Mouse (Mus musculus) heart, postnatal 36 days (tissue): ENCODE measurements around the gene Mfsd1. TPM values are rescaled to one million over a fixed set of nuclear protein-coding genes. Genes with fewer than 3 reads are reported as not detected.
A peak's percentile ranks its signal among the peaks of the same experiment; 100 is the strongest.

ENCODE experiments used
- DNase-seq, 2 experiments: peaks; one replicate each; pipeline ENCODE4 v3.0.0; 2021 to 2022
- intact Hi-C: fragments of 180-260 bp; cut with DNase I; formaldehyde crosslinking; loops from one replicate; pipeline ENCODE4 v1.15.1; 2025
- total RNA-seq, 2 experiments: library from RNA; stranded (reverse); gene quantifications; 2 replicates each; pipeline ENCODE4 v1.2.3; 2021

The Mfsd1 gene
- total RNA-seq: 10 to 100 TPM; 29.5 to 32.0 TPM

DNA sequence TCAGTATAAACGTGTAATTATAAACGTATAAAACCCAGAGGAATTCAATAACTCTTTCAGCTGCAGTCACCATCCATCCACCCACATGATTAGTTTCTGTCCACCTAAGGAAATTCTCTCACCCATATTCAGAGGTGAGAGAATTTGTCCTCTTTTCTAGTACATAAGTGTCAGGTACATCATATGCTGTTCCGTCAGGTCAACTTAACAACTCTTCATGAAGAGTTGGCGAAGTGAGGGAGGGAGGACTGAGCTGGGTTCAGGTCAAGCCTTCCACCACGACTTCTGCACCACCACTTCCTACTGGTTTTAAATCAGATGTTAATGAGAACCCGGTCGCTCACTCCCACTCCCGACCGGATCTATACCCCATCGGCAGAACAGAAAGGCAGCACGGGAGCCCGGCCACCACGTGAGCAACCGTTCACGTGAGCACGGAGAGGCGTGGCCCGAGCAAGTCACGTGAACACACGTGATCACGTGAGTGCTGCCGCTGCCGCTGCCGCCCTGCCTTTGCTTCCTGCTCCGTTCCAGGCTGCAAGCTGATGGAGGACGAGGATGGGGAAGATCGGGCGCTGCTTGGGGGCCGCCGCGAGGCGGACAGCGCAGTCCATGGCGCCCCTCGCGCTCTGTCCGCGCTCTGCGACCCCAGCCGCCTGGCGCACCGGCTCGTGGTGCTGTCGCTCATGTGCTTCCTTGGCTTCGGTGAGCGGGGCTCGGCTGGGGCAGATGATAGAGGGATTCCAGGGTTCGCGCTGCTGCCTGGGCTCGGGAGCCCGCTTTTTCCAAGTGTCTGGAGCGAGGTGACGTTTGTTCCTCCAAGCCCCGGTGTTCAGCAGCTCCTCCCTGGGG, at the start of gene Mfsd1:
Mfsd1 (plus strand) TSS at position 469 of the 852 bp plus-strand sequence.
- DNase-seq: peak; percentile 83
- intact Hi-C loops: loop anchor here (5.0 to 10.0 kb wide), 2 partner anchors 150 to 598 kb away; partner anchors contain the start of genes Gfm1, Rsrc1 and Shox2

DNA sequence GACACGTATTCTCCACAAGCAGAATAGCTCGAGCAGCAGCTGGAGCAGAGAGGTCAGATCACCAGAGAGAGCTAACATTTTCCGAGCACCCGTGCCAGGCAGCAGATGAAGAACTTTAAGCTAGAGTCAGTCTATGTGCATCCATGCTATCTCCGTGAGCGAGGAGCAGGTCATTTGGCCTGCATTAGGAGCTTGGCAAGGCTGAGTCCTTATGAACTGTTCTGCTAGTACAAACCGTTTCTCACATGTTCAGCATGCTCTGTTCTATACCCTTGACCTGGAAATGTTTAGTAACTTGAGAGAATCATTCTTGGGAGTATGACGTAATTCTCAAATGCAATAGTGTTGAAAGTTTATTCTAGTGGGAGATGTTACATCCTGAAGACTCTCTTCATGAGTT, 38.9 kb upstream of the Mfsd1 start:
- intact Hi-C loops: no loop called here
- no peak for DNase-seq

DNA sequence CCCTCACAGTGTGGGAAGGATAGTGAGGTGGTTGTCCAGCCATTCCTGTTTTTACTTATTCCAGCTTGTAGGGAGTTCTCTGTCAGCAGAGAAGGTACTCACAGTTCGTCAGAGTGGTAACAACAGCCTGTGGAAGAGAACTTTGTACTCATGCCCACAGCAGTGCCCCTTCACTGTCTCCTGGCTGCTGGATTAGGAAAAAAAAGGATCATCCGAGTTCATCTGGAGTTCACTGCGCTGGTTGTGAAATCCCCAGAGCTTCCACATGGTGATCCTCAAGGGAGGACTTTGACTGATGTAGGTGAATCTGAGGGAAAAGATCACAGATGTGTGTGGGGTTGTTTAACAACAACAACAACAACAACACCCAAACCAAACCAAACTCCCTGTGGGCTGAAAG, 31.3 kb upstream of the Mfsd1 start:
- intact Hi-C loops: no loop called here

DNA sequence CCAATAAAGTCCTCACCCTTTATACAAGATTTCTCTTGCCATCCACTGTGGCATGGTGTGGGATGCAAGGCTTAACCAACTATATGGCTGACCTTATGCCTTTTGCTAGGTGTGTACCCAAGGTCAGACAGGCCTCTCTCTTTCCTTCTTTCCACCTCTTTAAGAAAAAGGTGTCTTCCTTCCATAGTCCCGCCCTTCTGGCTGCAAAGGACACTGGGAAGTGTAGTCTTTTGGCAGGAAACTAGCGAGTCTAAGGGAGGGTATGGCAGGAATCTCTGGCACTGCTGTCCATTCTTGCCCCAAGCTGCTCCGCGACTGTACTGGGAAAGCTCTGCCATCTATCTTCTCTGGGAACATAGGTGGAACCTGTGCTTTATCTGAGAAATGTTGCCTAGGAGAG, 29.3 kb upstream of the Mfsd1 start:
- no peak for DNase-seq
- intact Hi-C loops: no loop called here

More for the DNA sequence above, 31.3 kb upstream of the Mfsd1 start:
- no peak for DNase-seq

DNA sequence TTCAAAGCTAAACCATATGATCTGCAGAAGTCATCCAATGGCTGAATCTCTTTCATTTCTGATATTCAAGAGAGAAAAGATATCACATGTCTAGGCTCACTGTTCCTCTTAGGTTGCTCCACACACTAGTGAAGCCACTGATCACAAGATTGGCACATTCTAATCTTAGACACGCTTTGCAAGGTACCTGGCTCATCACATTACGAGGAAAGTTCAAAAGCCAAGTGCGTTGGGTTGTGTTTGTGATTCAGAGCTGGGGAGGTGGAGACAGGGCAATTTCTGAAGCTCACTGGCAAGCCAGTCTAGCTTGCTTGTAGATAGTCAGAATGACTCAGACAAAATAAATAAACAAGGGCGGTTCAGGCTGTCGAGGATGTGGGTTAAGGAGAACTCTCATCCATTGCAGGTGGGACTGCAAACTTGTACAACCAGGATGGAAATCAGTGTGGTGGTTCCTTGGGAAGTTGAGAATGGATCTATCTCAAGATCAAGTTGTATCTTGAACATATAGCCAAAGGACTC, 28.6 kb upstream of the Mfsd1 start:
- intact Hi-C loops: no loop called here
- no peak for DNase-seq

DNA sequence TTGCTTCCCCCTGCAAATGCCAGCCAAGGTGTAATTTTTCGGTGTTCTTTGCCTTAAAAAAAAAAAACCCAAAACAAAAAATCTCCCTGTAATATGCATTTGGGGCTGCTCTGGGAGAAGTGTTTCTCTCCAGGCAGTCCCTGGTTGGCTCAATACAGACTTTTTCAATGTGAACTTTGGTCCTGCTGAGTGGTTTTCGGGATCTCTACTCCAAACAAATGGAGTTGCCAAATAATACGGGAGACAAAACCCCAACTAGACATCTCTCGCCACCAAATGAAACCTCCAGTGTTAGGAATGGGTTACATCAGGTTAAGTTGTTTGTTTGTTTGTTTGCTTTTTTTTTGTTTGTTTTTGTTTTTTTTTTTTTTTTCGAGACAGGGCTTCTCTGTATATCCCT, 27.3 kb upstream of the Mfsd1 start:
- no peak for DNase-seq
- intact Hi-C loops: no loop called here

DNA sequence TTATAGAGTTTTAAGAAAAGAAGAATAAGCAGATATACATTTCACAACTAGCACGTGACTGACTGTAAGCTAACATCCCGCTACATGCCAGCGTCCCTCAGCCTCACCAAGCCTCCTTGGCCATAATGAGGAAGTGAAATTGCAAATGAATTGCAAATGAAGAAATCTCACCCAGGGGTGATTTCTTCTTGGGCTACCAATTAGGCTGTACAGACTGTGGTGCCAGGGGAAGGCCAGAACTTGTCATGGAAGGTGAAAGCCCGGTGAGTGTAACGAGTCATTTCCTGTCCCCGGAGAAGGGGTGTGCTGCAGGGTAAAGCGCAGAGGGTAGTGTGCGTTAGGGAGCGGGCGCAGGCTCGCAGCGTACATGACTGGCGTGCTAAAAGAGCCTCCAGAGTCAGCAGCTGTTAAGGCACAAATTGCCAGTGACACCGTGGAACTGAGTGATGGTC, 25.3 kb upstream of the Mfsd1 start:
- intact Hi-C loops: no loop called here
- DNase-seq: peak in 1 of 2 experiments; percentile 6

DNA sequence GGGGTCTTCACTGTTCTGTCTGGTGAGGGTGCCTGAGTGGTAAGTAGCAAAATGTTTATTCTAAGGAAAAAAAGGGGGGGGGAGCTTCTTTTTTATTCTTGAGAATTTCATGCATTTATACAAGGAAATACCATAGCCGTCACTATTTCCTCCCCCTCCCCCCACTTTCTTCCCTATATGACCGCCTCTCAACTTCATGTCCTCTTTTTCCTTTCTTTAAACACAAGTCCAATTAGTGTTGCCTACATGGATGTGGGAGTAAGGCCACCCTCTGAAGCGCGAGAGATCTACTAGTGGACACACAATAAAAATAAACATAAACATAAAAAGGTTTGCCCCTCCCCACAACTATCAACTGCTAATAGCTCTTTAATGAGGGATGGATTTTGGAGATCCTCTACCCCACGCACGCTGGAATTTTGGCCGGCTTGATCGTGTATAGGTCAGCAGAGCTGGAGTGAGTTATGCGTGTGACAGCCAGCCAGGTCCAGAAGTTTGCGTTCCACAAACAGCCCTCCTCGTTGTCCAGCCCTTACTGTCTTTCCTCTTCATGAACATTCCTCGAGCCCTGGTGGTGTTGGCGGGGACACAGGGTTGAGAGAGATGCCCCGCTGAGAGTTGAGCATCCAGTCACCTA, 24.7 kb upstream of the Mfsd1 start:
- DNase-seq: no peak
- intact Hi-C loops: no loop called here

DNA sequence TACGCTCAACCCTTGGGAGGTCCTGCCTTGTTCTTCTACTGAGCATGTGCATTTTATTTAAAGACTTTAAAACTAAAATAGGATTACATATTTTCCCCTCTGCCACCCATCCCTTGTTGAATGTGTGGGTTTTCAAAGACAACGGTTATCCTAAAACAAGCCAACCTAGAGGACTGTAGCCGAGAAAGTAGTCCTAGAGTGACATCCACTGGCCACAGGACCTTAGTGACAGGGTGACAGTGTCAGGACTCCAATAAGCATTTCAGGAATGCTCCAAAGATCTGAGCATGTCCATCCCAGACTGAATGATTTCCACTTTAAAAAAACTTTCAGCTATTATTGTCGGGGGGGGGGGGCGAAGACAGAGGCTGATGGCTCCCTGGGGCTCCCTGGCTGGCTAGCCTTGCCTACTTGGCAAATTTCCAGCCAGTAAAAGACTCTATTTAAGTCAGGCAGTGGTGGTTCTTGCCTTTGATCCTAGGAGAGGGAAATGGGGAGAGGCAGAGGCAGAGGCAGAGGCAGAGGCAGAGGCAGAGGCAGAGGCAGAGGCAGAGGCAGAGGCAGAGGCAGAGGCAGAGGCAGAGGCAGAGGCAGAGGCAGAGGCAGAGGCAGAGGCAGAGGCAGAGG, 17.7 kb upstream of the Mfsd1 start:
- no peak for DNase-seq
- intact Hi-C loops: loop anchor here (5.0 kb wide), 1 partner anchor 138 kb away; no protein-coding TSS in a partner anchor

DNA sequence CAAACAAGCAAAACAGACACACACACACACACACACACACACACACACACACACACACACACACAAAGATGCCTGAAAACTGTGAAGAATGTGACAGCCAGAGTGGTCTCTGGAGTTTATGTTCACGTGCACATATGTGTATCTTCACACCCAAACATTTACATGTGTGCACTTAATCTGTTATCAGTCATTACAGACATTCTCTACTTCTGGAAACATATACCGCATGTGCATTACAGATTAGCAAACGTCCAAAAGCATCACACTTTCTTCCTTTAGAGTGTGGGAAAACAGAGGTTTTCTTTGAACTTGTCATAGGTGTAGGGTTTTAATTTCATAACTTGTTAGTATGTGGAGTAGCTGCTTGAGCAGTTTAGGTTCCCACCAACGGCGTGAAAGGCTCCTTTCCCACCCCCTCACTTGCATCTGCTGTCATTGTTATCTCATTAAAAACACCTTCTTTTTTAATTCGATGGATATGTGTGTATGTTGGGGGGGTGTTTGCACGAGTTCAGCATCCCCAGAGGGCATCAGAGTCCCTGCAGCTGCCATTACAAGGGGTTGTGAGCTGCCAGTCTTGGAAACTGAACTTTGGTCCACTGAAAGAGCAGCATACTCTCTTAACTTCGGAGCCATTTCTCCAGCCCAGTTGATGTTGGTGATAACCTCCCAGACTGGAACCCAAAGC, 16.9 kb upstream of the Mfsd1 start:
- no peak for DNase-seq
- intact Hi-C loops: loop anchor here (5.0 kb wide), 1 partner anchor 138 kb away; no protein-coding TSS in a partner anchor

DNA sequence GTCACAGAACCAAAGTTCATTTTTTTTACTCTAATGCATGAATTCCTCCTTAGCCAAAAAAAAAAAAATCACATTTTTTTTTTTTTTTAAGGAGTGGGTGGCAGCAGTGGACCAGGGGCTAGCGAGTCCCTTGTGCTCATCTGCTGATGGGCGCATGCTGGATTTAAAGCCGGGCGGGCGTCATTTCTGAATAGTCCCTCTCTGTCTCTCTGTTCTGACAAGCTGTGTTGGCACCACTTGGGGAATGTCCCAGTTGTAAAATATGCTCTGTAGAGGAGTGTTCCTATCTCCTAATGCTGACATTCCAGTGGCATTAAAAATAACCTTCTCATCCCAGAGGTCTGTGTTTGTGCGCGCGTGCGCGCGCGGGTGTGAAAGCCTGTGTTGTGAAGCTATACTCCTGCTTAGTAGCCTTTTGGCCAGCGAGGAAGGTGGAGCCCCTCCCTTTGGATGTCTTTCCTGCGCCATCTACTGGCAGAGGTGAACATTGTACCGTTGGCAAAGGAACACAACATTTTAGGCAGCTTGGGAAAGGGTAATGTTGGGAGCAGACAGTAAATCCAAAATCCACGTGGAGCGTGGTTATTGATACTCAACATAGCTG, 14.4 kb upstream of the Mfsd1 start:
- intact Hi-C loops: loop anchor here (1.0 to 5.0 kb wide), 2 partner anchors 55 to 141 kb away; no protein-coding TSS in a partner anchor
- DNase-seq: peak; percentile 64

DNA sequence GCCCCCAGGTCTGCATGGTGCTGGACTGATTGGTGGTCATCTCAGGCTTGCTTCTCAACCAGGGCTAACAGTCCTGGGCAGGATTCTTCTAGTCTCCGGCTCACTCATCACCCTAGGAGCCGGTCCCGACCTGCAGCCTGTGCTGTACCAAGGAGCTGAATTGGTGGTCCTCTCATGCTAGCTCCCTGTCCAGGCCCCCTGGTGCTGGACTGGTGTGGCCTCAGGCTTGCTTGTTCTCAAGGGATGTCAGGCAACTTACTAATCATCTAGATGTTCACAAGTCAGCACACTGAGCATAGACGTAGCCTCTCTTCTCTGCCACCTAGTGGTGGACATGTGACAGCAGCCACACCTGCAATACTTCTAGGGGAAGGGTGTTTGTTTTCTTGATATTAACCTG, 9.6 kb upstream of the Mfsd1 start:
- intact Hi-C loops: loop anchor here (5.0 kb wide), 2 partner anchors 221 to 474 kb away; no protein-coding TSS in a partner anchor
- peak; percentile 8 to 14 for DNase-seq

DNA sequence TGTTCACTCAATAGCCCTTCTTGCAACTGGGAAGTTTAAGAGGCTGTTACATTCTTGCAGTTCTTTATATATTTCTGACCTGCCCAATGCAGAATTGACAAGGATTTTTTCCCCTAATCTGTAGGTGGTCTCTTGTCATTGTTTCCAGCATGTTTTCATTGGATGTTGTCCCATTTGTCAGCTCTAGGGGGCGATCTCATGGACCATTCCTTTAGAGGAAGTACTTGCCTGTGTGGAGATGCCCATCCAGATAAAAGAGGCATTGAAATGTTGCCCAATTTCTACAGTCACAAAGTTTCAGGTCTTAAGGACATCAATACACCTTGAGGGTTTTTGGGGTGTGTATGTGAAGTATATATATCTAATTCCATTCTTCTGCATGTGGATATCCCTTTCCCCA, 9.0 kb upstream of the Mfsd1 start:
- intact Hi-C loops: loop anchor here (5.0 kb wide), 2 partner anchors 221 to 474 kb away; no protein-coding TSS in a partner anchor
- DNase-seq: no peak

DNA sequence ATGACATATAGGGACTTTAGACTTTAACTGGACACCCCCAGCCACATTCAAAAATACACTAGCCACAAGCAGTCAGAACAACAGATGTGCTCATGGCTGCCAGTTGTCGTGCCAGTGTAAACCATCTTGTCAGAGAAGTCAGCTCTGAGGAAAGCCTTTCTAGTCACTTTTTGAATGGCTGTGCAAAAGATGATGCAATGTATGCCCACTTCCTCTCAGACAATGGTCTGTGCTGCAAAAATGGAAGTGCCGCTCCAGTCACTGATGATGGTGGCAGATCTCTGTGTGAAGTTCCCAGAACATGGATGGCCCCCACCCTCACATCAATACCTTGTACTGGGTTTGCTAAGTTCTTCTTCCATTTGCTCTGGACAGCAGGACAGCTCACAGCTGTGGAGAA, 6.3 kb upstream of the Mfsd1 start:
- intact Hi-C loops: no loop called here
- no peak for DNase-seq

DNA sequence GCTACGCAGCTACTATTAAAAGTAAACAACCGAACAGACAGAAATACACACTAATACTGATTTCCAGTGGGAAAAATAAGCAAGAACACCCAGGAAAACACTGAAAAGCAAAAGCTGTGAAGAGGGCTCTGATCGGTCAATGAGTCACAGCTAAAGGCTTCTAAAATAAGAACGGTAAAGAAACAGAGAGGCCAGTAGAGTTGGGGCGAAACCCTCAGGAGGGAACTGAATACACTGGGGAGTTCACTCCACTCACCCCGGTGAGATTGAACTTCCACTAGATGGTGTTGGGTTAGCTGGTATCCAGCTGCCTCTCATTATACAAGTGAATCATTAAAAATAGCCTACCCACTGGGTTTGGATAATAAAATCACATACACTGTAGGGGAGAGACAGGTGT, 5.8 kb upstream of the Mfsd1 start:
- intact Hi-C loops: no loop called here
- DNase-seq: no peak

DNA sequence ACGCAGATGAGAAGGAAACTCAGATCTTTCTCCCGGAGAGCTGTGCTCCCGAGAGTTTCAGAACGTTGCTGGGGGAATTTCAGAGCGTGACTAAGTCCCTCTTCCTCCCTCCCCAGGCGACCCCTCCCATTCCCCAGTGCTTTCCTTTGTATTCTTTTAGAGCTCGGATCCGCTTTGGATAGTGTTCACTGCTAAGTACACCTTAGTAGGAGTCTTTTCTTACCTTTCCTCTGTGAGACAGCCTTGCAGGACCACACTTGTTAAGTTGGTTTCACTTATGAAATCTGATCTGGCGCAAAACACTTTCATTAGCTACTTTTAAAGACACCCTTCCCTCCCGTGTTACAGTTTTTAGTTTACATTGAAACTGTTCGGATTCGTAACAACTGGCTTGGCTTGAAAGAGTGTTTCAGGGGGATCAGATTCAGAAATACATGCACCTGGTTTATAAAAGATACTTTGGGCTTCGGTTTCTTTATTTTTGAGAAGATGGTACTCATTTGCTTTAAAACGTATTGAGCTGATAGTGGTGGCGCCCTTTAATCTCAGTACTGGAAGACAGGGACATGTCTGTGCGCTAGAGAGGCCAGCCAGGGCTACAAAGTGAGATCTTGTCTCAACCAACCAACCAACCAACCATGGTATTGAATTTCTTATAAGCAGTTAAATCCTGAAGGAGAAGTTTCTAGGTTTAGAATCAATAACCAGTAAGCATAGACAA, 744 bp downstream of the Mfsd1 start:
- no peak for DNase-seq
- intact Hi-C loops: loop anchor here (5.0 to 10.0 kb wide), 2 partner anchors 151 to 598 kb away; partner anchors contain the start of genes Gfm1, Rsrc1 and Shox2

DNA sequence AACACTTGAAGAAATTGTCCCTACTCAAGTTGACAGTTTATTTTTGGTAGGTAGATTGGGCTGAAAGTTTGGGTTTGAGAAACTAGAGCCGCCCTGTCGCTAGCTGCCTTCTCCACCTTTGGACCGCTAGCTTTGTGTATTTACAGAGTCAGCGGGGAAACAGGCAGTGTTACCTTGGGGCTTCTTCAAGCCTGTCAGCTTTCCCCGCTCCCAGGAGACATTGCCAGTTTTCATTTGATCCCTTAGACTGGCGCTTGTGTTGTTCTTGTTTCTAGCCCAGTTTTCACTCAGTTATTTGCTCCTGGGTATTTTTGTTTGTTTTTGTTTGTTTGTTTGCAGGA, 1.3 kb downstream of the Mfsd1 start:
- intact Hi-C loops: loop anchor here (5.0 to 10.0 kb wide), 2 partner anchors 152 to 599 kb away; partner anchors contain the start of genes Gfm1, Rsrc1 and Shox2
- no peak for DNase-seq

DNA sequence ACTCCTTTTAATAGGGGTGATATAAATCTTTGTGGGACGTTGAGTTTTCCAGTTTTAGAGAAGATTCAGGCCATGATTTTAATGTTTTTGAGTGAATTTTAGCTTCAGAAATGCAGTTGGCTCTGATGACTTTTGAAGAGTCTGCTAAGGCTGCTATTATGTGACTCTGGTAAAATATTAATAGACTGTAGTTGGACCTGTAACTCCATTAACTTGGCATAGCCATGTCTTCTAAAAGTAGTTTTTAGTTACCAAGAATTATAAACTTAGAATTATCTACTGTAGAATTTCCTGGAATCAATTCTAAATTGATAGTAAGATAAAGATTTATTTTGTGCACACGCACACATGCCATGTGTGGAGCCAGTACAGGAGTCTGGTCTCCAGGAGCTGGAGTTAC, 4.0 kb downstream of the Mfsd1 start:
- no peak for DNase-seq
- intact Hi-C loops: loop anchor here (10.0 kb wide), 1 partner anchor 602 kb away; the partner anchor contains the start of genes Rsrc1 and Shox2

DNA sequence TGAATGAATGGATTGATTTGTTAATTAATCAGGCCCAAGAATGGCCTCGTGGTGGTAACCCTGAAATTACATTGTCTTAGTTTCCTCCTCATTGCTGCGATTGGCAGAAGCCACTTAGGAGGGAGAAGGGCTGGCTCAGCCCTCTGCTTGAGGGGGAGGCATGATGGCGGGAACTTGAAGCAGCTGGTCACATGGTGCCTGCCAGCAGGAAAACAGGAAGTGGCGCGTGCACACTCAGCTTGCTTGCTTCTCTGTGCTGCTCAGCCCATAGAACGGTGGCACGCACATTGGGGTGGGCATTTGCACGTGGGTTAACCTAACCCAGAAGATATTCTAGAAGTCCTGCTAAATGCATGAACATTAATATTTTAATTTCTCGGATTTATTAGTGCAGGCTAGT, 4.9 kb downstream of the Mfsd1 start:
- peak in 1 of 2 experiments; percentile 8 for DNase-seq
- intact Hi-C loops: loop anchor here (10.0 kb wide), 1 partner anchor 603 kb away; the partner anchor contains the start of genes Rsrc1 and Shox2
